Mouse (Mus musculus): ENCODE results near the gene Sema4g. TPM values are rescaled to one million over a fixed set of nuclear protein-coding genes. Genes with fewer than 3 reads are reported as not detected.

Sema4g gene
- 0.79 and 0.94 TPM in 2 replicates for polyA plus RNA-seq (2015; fragmentation: Nextera tagmentation; extraction: Ambion mirVana)

DNA sequence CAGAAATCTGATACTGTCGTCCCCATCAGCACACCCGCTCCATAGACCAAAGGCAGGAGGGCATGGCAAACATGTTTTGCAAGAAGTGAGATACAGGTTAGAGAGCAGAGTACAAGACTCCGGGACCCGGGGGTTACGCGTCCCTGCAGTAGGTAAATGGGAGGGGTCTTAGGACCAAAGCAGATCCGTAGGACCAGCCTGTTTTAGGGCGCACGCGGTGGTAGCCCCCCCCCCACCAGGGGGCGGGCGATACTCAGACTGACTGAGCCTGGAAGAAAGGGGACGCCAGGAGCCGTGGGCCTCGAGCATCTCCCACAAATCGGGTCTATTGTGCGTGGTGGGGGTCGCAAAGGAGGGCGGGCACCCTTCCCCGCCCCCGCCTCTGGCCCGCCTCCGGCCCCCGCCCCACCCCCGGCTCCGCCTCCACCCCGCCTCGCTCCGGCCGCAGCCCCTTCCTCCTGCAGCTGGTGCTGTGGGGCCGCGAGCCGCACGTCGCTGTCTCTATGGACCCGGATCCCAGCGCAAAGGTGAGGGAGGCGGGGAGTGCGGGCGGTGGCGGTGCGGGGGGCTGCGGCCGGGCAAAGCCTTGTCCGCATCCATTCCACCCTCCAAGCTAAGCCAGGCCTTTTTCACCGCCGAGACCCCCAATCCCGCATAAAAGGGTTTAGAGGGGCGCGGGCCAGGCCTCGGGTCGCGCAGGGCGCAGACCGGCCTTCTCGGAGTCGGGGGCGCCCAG lies at the start of gene Sema4g:
TSS of gene Sema4g (plus strand) at position 271 of the 736 bp plus-strand sequence.
- no peaks in the 10 kb centered on the region for H3K27me3 ChIP-seq (ENCODE audit: control insufficient read depth, insufficient read depth, low read length)
- peak; percentile 51 for ATAC-seq (replicated peaks; ENCODE audit: extremely low read depth, insufficient read depth, low FRiP score)
- no peaks in the 10 kb centered on the region for H3K9me3 ChIP-seq (replicated peaks; ENCODE audit: control insufficient read depth, low read length)
- H3K9ac ChIP-seq (ENCODE audit: low read length) = peak within 1 kb of the TSS; percentile 79
- under 1% methylated on average over 54 of the region's 58 CpGs for WGBS
- H3K4me2 ChIP-seq (ENCODE audit: low read depth, low read length) = peak within 1 kb of the TSS; percentile 99
- peaks cover 14% of the 10 kb centered on the region for H3K4me1 ChIP-seq (ENCODE audit: control insufficient read depth, insufficient read depth, low read length)
- no peak within 1 kb of the TSS for H3K27ac ChIP-seq (ENCODE audit: low read length)
- H3K36me3 ChIP-seq (ENCODE audit: control insufficient read depth, insufficient read depth) = no peaks in the 10 kb centered on the region
- peak within 1 kb of the TSS; percentile 72 for H3K4me3 ChIP-seq (ENCODE audit: low read length)

DNA sequence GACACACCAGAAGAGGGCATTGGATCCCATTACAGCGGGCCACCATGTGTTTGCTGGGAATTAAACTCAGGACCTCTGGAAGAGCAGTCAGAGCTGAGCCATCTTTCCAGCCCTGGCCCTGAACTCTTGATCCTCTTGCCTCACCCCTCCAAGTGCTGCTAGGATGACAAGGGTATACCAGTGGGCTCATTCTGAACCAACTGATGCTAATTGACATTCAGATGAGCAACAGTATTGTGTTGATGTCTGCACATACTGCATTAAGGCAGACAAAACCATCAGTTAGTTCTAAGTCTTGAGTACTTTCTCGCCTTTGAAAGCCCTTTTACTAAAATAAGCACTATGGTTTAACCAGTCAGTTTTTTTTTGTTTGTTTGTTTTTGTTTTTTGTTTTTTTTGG lies 29.3 kb upstream of the Sema4g start:
- Histone ChIP-seq H3K4me2 (ENCODE audit: low read depth, low read length) (no peak overlapping the region), H3K9ac (ENCODE audit: low read length) (no peak overlapping the region), H3K9me3 (replicated peaks; ENCODE audit: control insufficient read depth, low read length) (no peaks in the 10 kb centered on the region), H3K36me3 (ENCODE audit: control insufficient read depth, insufficient read depth) (peaks cover 65% of the 10 kb centered on the region), H3K27ac (ENCODE audit: low read length) (no peak overlapping the region), H3K27me3 (ENCODE audit: control insufficient read depth, insufficient read depth, low read length) (no peaks in the 10 kb centered on the region), H3K4me1 (ENCODE audit: control insufficient read depth, insufficient read depth, low read length) (no peaks in the 10 kb centered on the region), H3K4me3 (ENCODE audit: low read length) (no peak overlapping the region)
- 94% methylated on average over 2 of the region's 2 CpGs for WGBS
- ATAC-seq (replicated peaks; ENCODE audit: extremely low read depth, insufficient read depth, low FRiP score) = no peak

DNA sequence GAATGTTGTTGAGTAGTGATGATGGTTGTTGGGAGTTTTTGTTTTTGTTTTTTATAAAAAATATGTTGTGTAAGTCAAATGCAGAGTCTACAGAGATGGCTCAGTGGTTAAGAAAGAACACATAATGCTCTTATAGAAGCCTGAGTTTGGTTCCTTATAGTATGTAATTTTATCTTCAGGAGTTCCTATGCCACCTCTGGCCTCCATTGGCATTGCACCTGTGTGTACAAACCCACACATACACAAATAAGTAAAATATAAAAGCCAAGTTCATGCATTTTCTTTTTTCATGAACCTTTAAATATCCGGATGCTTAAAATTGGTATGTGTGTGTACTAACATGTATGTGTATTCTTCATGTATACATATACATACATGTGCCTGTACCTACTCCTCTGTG lies 22.9 kb upstream of the Sema4g start:
- Histone ChIP-seq H3K9me3 (replicated peaks; ENCODE audit: control insufficient read depth, low read length) (no peaks in the 10 kb centered on the region), H3K4me1 (ENCODE audit: control insufficient read depth, insufficient read depth, low read length) (no peaks in the 10 kb centered on the region), H3K9ac (ENCODE audit: low read length) (no peak overlapping the region), H3K27ac (ENCODE audit: low read length) (no peak overlapping the region), H3K27me3 (ENCODE audit: control insufficient read depth, insufficient read depth, low read length) (no peaks in the 10 kb centered on the region), H3K4me3 (ENCODE audit: low read length) (no peak overlapping the region), H3K4me2 (ENCODE audit: low read depth, low read length) (no peak overlapping the region), H3K36me3 (ENCODE audit: control insufficient read depth, insufficient read depth) (peaks cover 66% of the 10 kb centered on the region)
- no peak for ATAC-seq (replicated peaks; ENCODE audit: extremely low read depth, insufficient read depth, low FRiP score)
- 92% methylated on average over 1 of the region's 1 CpGs for WGBS

DNA sequence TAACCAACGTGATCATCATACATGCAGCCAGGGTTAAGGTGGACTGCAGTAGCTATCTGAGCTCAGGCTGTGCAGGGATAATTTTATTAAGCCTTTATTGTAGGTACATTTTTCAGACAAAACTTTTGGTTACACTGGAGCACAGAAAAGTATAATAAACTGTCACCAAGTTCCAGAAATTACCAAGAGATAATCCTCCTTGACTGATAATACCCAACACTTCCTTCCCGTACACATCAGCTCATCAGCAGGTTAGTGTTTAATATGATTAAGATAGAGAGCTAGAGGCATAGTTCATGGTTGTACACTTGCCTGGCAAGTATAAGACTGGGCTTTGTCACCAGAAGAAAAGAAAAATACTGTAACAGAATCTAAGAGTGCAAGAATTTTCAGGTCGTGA lies 20.6 kb upstream of the Sema4g start:
- Histone ChIP-seq H3K27me3 (ENCODE audit: control insufficient read depth, insufficient read depth, low read length) (no peaks in the 10 kb centered on the region), H3K4me1 (ENCODE audit: control insufficient read depth, insufficient read depth, low read length) (no peaks in the 10 kb centered on the region), H3K9me3 (replicated peaks; ENCODE audit: control insufficient read depth, low read length) (no peaks in the 10 kb centered on the region), H3K9ac (ENCODE audit: low read length) (no peak overlapping the region), H3K27ac (ENCODE audit: low read length) (no peak overlapping the region), H3K36me3 (ENCODE audit: control insufficient read depth, insufficient read depth) (peaks cover 72% of the 10 kb centered on the region), H3K4me2 (ENCODE audit: low read depth, low read length) (no peak overlapping the region), H3K4me3 (ENCODE audit: low read length) (no peak overlapping the region)
- 78% methylated on average over 3 of the region's 3 CpGs for WGBS
- no peak for ATAC-seq (replicated peaks; ENCODE audit: extremely low read depth, insufficient read depth, low FRiP score)

DNA sequence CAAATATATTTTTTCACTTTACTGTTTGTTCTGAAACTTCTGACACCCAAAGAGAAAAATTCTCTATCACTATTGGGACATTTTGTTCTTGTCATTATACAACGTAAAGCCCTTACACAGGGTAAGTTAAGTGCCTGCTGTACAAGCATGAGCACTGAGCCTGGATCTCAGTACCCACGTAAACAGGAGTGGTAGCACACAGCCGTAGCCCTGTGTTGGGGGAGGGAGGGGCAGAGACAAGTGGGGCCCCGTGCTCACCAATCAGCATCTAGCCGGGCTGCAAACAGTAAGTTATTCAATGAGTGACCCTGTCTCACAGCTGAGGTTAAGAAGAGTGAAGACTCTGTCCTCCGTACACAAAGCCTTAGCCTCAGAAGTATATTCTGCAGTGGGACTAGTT lies 12.3 kb upstream of the Sema4g start:
- no peak overlapping the region for H3K27ac ChIP-seq (ENCODE audit: low read length)
- no peaks in the 10 kb centered on the region for H3K9me3 ChIP-seq (replicated peaks; ENCODE audit: control insufficient read depth, low read length)
- WGBS = 85% methylated on average over 6 of the region's 6 CpGs
- H3K9ac ChIP-seq (ENCODE audit: low read length) = no peak overlapping the region
- no peak overlapping the region for H3K4me3 ChIP-seq (ENCODE audit: low read length)
- no peak overlapping the region for H3K4me2 ChIP-seq (ENCODE audit: low read depth, low read length)
- no peaks in the 10 kb centered on the region for H3K4me1 ChIP-seq (ENCODE audit: control insufficient read depth, insufficient read depth, low read length)
- no peak for ATAC-seq (replicated peaks; ENCODE audit: extremely low read depth, insufficient read depth, low FRiP score)
- H3K36me3 ChIP-seq (ENCODE audit: control insufficient read depth, insufficient read depth) = peaks cover 73% of the 10 kb centered on the region
- H3K27me3 ChIP-seq (ENCODE audit: control insufficient read depth, insufficient read depth, low read length) = no peaks in the 10 kb centered on the region

DNA sequence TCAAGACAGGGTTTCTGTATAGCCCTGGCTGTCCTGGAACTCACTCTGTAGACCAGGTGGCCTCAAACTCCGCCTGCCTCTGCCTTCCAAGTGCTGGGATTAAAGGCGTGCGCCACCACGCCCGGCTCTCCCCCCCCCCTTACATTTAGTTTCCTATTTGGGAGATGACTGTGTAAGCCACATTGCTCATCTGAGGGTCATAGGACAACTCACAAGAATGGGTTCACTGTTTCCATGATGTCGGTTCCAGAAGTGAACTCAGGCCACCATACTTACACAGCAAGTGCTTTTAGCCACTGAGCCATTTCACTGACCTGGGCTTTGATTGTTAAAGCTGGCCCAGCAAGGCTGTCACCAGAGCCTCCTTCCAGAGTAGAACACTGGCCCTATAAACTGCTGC lies 11.8 kb upstream of the Sema4g start:
- no peaks in the 10 kb centered on the region for H3K4me1 ChIP-seq (ENCODE audit: control insufficient read depth, insufficient read depth, low read length)
- no peaks in the 10 kb centered on the region for H3K27me3 ChIP-seq (ENCODE audit: control insufficient read depth, insufficient read depth, low read length)
- no peak overlapping the region for H3K4me2 ChIP-seq (ENCODE audit: low read depth, low read length)
- H3K27ac ChIP-seq (ENCODE audit: low read length) = no peak overlapping the region
- H3K9me3 ChIP-seq (replicated peaks; ENCODE audit: control insufficient read depth, low read length) = no peaks in the 10 kb centered on the region
- no peak overlapping the region for H3K9ac ChIP-seq (ENCODE audit: low read length)
- ATAC-seq (replicated peaks; ENCODE audit: extremely low read depth, insufficient read depth, low FRiP score) = no peak
- H3K4me3 ChIP-seq (ENCODE audit: low read length) = no peak overlapping the region
- H3K36me3 ChIP-seq (ENCODE audit: control insufficient read depth, insufficient read depth) = peaks cover 76% of the 10 kb centered on the region
- WGBS = 85% methylated on average over 6 of the region's 6 CpGs

DNA sequence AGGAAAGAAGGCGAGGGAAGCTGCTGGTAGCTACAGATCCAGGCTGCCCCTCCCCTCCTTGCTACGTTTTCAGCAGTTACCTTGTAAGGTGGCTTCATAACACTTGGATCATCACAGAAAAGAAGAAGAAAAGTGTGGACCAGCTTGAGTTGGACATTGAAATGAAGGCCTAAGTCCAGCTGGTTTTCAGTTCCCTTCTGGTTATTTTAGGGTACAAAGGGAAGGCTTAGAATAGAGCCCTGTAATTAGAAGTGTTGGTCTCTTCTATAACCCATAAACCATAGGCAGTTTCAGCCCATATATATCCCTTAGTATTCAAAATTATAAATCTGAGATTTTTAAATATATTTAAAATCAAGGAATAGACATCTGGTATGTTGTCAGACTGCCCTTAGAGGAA lies 8.1 kb upstream of the Sema4g start:
- no peaks in the 10 kb centered on the region for H3K9me3 ChIP-seq (replicated peaks; ENCODE audit: control insufficient read depth, low read length)
- WGBS = 87% methylated on average over 2 of the region's 2 CpGs
- no peaks in the 10 kb centered on the region for H3K27me3 ChIP-seq (ENCODE audit: control insufficient read depth, insufficient read depth, low read length)
- H3K4me1 ChIP-seq (ENCODE audit: control insufficient read depth, insufficient read depth, low read length) = no peaks in the 10 kb centered on the region
- no peak overlapping the region for H3K9ac ChIP-seq (ENCODE audit: low read length)
- peaks cover 48% of the 10 kb centered on the region for H3K36me3 ChIP-seq (ENCODE audit: control insufficient read depth, insufficient read depth)
- H3K27ac ChIP-seq (ENCODE audit: low read length) = no peak overlapping the region
- H3K4me3 ChIP-seq (ENCODE audit: low read length) = no peak overlapping the region
- no peak for ATAC-seq (replicated peaks; ENCODE audit: extremely low read depth, insufficient read depth, low FRiP score)
- H3K4me2 ChIP-seq (ENCODE audit: low read depth, low read length) = no peak overlapping the region

GRCm38 (mm10) chr19:44982477-44983115 lies 6.3 kb upstream of the Sema4g start:
- no peaks in the 10 kb centered on the region for H3K4me1 ChIP-seq (ENCODE audit: control insufficient read depth, insufficient read depth, low read length)
- H3K9ac ChIP-seq (ENCODE audit: low read length) = no peak overlapping the region
- H3K9me3 ChIP-seq (replicated peaks; ENCODE audit: control insufficient read depth, low read length) = no peaks in the 10 kb centered on the region
- WGBS = 68% methylated on average over 7 of the region's 7 CpGs
- H3K27ac ChIP-seq (ENCODE audit: low read length) = no peak overlapping the region
- ATAC-seq (replicated peaks; ENCODE audit: extremely low read depth, insufficient read depth, low FRiP score) = no peak
- H3K4me3 ChIP-seq (ENCODE audit: low read length) = no peak overlapping the region
- H3K36me3 ChIP-seq (ENCODE audit: control insufficient read depth, insufficient read depth) = peaks cover 33% of the 10 kb centered on the region
- H3K4me2 ChIP-seq (ENCODE audit: low read depth, low read length) = no peak overlapping the region
- H3K27me3 ChIP-seq (ENCODE audit: control insufficient read depth, insufficient read depth, low read length) = no peaks in the 10 kb centered on the region

DNA sequence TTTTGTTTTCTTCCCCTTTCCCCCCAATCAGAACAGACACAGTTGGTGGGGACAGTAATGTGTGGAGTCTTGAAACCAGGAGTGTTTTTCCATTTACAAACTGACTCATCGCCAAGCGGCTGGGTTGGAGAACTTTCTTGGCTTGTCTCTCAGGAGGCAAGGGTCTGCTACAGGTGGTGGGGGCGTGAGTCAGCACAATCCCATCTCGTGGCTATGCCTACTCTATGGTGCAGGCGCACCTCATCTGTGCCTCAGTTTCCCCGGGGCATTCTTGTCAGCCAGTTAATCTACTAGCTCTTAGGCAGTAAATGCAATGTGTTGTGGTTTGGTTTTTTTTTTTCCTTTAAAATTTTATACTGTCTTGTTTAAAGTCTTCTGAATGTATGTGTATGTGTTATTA lies 5.5 kb upstream of the Sema4g start:
- Histone ChIP-seq H3K27me3 (ENCODE audit: control insufficient read depth, insufficient read depth, low read length) (no peaks in the 10 kb centered on the region), H3K9me3 (replicated peaks; ENCODE audit: control insufficient read depth, low read length) (no peaks in the 10 kb centered on the region), H3K36me3 (ENCODE audit: control insufficient read depth, insufficient read depth) (peaks cover 28% of the 10 kb centered on the region), H3K4me1 (ENCODE audit: control insufficient read depth, insufficient read depth, low read length) (peaks cover 2% of the 10 kb centered on the region; the same call in 1 of the 2 replicates), H3K9ac (ENCODE audit: low read length) (no peak overlapping the region), H3K27ac (ENCODE audit: low read length) (no peak overlapping the region), H3K4me2 (ENCODE audit: low read depth, low read length) (no peak overlapping the region), H3K4me3 (ENCODE audit: low read length) (no peak overlapping the region)
- 87% methylated on average over 6 of the region's 6 CpGs for WGBS
- no peak for ATAC-seq (replicated peaks; ENCODE audit: extremely low read depth, insufficient read depth, low FRiP score)

Measured in heart, embryonic 16.5 days (tissue).